Mouse (Mus musculus) adrenal gland, postnatal 25 days (tissue): ENCODE results near the gene Hist4h4. TPM values are rescaled to one million over a fixed set of nuclear protein-coding genes. Genes with fewer than 3 reads are reported as not detected.
"Not testable (repeated sequence)": the region's sequence is repeated elsewhere in the genome, so short reads cannot be mapped to it uniquely, and the experiment has no call there.

Experiments used
- DNase-seq: peaks from one replicate; pipeline ENCODE4 v3.0.0; 2021; ENCODE audit warnings: mixed read lengths
- total RNA-seq: library from RNA; stranded (reverse); gene quantifications from 2 replicates; pipeline ENCODE4 v1.2.3, GENCODE M21; 2021

The Hist4h4 gene
- total RNA-seq, 1 experiment from 2014 or later: 16.1 TPM

- DNase-seq: no peak
Measured at GRCm38 (mm10) chr6:136815381-136815780, 11.2 kb upstream of the Hist4h4 start.

- no peak for DNase-seq
Measured at GRCm38 (mm10) chr6:136813117-136813516, 8.9 kb upstream of the Hist4h4 start.

- DNase-seq: no peak
Measured at GRCm38 (mm10) chr6:136811196-136811595, 7.0 kb upstream of the Hist4h4 start.

- no peak for DNase-seq
Measured at GRCm38 (mm10) chr6:136809673-136810072, 5.5 kb upstream of the Hist4h4 start.

- peak; percentile 60 for DNase-seq
Measured at GRCm38 (mm10) chr6:136809077-136809476, 4.9 kb upstream of the Hist4h4 start.

GRCm38 (mm10) chr6:136808631-136809046 is 4.4 kb upstream of the Hist4h4 start:
- DNase-seq: peak; percentile 42

- DNase-seq: peak; percentile 99
Measured at GRCm38 (mm10) chr6:136808014-136808417, 3.8 kb upstream of the Hist4h4 start, which contains the start of gene H2afj. TSS of gene H2afj (plus strand) at chr6:136808244.

GRCm38 (mm10) chr6:136807395-136808013 is 3.3 kb upstream of the Hist4h4 start:
- no peak for DNase-seq

- no peak for DNase-seq
Measured at GRCm38 (mm10) chr6:136806819-136807218, 2.6 kb upstream of the Hist4h4 start.

GRCm38 (mm10) chr6:136805409-136805775 is 1.2 kb upstream of the Hist4h4 start:
- DNase-seq: no peak

- DNase-seq: no peak
Measured at GRCm38 (mm10) chr6:136804705-136805408, 642 bp upstream of the Hist4h4 start.

GRCm38 (mm10) chr6:136803093-136803738 is 999 bp downstream of the Hist4h4 start:
- no peak for DNase-seq

- no peak for DNase-seq
Measured at GRCm38 (mm10) chr6:136801274-136801673, 2.9 kb downstream of the Hist4h4 start.

GRCm38 (mm10) chr6:136800710-136801109 is 3.5 kb downstream of the Hist4h4 start:
- no peak for DNase-seq

- DNase-seq: not testable (repeated sequence)
Measured at GRCm38 (mm10) chr6:136797874-136798693, 6.1 kb downstream of the Hist4h4 start.

- no peak for DNase-seq
Measured at GRCm38 (mm10) chr6:136795850-136796249, 8.4 kb downstream of the Hist4h4 start.

GRCm38 (mm10) chr6:136795110-136795509 is 9.1 kb downstream of the Hist4h4 start:
- no peak for DNase-seq

- DNase-seq: no peak
Measured at GRCm38 (mm10) chr6:136793831-136794525, 10.2 kb downstream of the Hist4h4 start.

GRCm38 (mm10) chr6:136792884-136793758 is 11.1 kb downstream of the Hist4h4 start:
- DNase-seq: no peak

- no peak for DNase-seq
Measured at GRCm38 (mm10) chr6:136789391-136789971, 14.7 kb downstream of the Hist4h4 start.
